Mouse (Mus musculus): ENCODE measurements around the gene Bach1.
"Not testable (repeated sequence)": the region's sequence is repeated elsewhere in the genome, so short reads cannot be mapped to it uniquely, and the experiment has no call there.

Gene Bach1

DNA sequence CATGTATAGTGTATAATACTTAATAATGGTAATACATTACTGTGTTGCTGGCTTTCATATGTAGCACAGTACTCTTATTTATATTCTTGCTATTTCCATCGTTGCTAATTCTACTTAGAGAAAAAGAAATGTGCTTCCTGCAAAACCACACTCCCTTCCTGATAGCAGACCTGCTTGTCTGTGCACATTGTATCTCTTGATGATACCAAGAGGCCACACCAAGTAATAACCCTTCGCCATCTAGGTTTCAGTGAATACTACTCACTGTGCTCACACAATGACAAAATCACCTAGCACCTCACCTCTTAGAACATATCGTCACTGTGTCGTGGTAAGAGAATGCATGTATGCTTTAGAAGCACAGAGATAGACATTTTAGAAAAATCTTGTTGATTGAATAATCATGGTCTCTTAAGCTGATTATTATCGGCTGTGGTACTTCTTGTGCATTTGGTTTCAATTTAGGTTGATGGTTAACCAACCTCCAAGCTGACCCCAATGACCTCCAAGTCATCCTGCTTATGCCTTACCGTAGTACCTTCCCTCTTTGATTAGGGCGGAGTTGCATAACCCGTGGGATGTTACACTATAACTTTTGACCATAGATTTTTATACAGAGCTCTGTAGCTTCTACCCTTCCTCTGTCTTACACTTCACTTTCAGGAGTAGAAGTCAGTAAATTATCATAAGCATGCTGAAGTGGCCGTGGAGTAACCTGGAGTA lies 17.7 kb upstream of the Bach1 start:
- DNase-seq (ENCODE audit: low read depth in 2 of 2, low spot score in 2 of 2), result no peak

GRCm38 (mm10) chr16:87681848-87682247 lies 16.9 kb upstream of the Bach1 start:
- no peak for DNase-seq (ENCODE audit: low read depth in 2 of 2, low spot score in 2 of 2)

- DNase-seq (ENCODE audit: low read depth in 2 of 2, low spot score in 2 of 2), result no peak
Measured at GRCm38 (mm10) chr16:87686458-87686857, 12.3 kb upstream of the Bach1 start.

DNA sequence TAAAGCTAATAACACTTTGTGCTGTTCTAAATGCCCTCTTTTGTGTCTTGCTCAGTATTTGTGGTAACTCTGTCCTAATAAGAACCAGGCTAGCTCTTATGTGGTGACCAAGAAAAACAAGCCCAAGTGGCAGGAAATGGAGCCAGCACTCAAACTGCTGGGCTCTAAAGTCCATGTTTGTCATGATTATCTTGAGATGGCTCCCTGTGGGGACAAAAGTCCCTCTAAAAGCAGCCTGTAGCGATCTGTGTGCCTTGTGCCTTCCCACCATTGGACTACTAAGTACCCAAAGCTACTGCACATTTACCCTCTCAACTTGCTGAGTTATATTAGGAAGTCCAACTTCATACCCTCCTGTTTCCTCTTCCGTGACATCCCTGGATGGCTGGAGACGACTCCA lies 11.4 kb upstream of the Bach1 start:
- DNase-seq (ENCODE audit: low read depth in 2 of 2, low spot score in 2 of 2), result no peak

DNA sequence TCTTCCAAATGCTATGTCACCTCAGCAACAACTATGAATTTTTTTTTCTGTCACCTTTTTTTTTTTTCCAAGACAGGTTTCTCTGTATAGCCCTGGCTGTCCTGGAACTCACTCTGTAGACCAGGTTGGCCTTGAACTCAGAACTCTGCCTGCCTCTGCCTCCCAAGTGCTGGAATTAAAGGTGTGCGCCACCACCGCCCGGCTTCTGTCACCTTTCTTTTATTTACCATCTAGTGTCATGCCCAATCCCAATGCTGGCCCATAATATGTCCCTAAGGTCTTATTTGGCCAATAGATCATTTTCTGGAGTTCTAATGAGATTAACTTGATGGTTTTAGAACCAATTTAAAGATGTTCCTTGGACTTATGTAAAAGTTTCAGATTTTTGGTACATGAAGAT lies 10.4 kb upstream of the Bach1 start:
- not testable (repeated sequence) for DNase-seq (ENCODE audit: low read depth in 2 of 2, low spot score in 2 of 2)

- not testable (repeated sequence) for DNase-seq (ENCODE audit: low read depth in 2 of 2, low spot score in 2 of 2)
Measured at GRCm38 (mm10) chr16:87688823-87689222, 9.9 kb upstream of the Bach1 start.

DNA sequence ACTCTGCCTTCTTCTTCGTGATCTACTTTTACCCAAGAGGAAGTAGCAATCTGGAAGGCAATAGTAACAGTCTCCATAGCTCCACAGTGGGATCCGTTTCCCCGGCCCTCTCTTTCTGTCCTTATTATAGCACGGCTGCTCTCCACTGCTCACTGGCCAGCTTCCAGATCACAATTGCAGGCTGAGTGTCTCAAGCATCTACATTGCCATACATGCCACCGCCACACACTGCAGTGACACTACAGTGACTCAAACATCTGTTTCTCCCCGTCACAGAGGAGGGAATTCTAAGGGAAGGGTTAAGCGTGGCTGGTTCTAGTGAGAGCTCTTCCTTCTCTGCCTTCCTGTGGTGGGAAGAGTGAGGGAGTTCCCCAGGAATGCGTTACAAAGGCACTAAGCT lies 9.5 kb upstream of the Bach1 start:
- DNase-seq (ENCODE audit: low read depth in 2 of 2, low spot score in 2 of 2), result no peak

DNA sequence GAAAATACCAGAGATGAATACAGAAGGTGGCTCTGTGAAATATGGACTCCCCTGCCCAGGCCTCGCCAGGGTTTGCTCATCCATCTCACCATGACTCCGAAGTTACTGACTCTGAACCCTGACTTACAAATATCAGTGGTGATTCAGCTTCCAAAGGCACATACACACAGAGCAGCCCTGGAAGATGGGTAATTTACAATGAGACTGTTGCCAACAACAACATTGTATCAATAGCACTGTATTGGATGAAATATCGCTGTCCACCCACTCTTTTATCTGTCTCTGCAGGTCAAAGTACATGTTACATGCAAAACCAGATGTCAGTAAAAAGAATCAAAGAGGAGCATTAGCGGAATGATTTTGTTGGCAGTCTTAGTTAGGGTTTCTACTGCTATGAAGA lies 8.2 kb upstream of the Bach1 start:
- DNase-seq (ENCODE audit: low read depth in 2 of 2, low spot score in 2 of 2), result no peak

DNA sequence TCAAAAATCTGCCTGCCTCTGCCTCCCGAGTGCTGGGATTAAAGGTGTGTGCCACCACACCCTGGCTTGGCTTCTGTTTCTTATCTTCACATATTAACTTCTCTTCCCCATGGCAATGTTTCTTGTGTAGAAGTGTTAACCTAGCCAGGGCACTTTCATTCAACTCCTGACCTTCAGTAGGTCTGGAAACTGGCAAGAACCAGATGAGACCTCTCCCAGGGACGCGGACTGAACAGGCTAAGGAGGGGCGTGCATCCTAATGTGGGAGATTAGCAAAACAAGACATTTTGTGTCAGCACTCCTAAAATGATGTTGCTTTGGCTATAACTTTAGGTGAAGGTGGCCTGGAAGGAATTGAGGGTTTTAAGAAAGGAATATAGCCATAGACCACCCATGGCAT lies 7.6 kb upstream of the Bach1 start:
- no peak for DNase-seq (ENCODE audit: low read depth in 2 of 2, low spot score in 2 of 2)

GRCm38 (mm10) chr16:87692591-87692990 lies 6.2 kb upstream of the Bach1 start:
- no peak for DNase-seq (ENCODE audit: low read depth in 2 of 2, low spot score in 2 of 2)

- no peak for DNase-seq (ENCODE audit: low read depth in 2 of 2, low spot score in 2 of 2)
Measured at GRCm38 (mm10) chr16:87697707-87698365, 909 bp upstream of the Bach1 start.

- peak; percentile 41 to 43 for DNase-seq (ENCODE audit: low read depth in 2 of 2, low spot score in 2 of 2)
Measured at GRCm38 (mm10) chr16:87699306-87699692, 554 bp downstream of the Bach1 start.

DNA sequence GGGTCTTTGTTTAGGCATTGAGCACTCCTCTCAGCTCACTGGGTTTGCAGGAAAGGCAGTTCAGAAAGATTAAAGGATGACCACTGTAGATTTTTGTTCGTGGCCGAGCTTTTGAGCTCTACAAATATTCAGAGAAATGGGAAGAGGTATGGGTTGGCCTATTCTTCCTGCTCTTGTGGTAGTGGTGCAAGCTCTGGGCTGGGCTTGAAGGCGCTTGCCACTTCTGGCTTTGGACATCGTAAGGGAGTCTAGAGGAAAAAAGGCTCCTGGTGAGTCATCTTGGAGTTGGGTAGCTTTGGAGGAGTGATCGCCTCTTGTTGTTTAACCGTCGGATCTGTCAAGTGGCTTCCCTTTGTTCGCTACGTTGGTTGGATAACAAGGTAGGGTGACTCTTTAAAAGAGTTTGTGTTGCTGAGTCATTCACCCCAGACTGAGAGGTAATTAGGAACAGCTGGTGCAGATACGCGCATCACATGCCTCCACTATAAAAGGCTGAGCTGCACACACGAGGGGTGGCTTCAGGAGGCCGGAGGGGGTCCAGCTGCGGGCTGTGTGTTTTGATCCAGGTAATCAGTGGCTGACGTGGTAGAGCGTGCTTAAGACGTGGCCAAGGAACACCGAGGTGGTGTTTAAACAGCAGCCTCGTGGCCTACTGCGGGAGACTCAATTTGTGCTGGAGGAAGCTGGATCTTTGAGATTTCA lies 1.1 kb downstream of the Bach1 start:
- peak; percentile 20 to 40 for DNase-seq (ENCODE audit: low read depth in 2 of 2, low spot score in 2 of 2)

- no peak for DNase-seq (ENCODE audit: low read depth in 2 of 2, low spot score in 2 of 2)
Measured at GRCm38 (mm10) chr16:87700395-87700765, 1.6 kb downstream of the Bach1 start.

GRCm38 (mm10) chr16:87701891-87702290 lies 3.1 kb downstream of the Bach1 start:
- DNase-seq (ENCODE audit: low read depth in 2 of 2, low spot score in 2 of 2), result no peak

DNA sequence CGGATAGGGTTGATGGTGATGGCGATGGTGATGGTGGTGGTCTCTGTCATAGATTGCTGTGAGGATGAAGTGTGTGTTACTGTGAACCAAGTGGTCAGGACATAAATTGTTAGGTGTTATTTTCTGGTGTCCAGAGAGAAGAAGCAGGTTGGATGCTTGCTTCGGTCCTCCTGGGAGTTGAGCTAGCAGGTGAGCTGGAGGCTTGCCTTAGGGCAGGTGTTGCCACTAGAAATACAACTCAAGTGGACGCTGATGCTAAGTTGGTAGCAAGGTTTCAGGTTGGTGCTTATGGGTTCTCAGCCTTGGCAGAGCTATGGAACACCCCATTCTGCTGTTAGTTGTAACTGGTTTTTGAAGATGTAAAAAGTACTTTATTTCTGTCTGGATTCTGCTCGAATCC lies 4.1 kb downstream of the Bach1 start:
- DNase-seq (ENCODE audit: low read depth in 2 of 2, low spot score in 2 of 2), result no peak

- no peak for DNase-seq (ENCODE audit: low read depth in 2 of 2, low spot score in 2 of 2)
Measured at GRCm38 (mm10) chr16:87704225-87704624, 5.5 kb downstream of the Bach1 start.

DNA sequence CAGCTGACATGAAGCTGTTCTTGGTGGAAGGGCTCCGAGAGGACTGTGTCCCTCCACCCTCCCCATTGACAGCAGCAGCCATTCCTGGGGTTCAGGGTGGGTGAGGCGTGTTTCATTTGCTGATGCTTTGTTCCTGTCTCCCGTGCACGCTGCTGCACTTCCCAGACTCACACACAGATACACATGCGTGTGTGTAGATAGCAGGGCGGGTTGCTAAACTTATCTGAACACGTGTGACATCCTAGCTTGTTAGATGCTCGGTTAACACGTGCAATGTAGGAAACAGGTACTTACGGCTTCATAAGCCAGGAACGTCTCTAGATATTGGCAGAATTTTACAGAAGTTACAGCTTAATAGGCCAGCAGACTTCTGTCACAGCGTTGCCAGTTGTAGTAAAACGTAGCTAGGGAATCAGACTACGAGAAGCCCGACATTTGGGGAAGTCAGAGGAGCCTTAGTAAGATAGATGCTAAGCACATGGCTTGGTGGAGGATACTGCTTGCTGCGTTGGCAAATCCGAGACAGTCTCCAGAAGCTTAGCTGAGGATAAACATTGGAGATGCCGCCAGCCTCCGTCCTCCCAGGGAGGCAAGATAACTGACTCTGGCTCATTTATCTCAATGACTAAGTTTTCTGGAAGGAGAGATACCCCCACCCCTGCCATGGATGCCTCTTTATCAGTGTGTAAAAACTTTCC lies 7.3 kb downstream of the Bach1 start:
- no peak for DNase-seq (ENCODE audit: low read depth in 2 of 2, low spot score in 2 of 2)

- DNase-seq (ENCODE audit: low read depth in 2 of 2, low spot score in 2 of 2), result no peak
Measured at GRCm38 (mm10) chr16:87707335-87707734, 8.6 kb downstream of the Bach1 start.

DNA sequence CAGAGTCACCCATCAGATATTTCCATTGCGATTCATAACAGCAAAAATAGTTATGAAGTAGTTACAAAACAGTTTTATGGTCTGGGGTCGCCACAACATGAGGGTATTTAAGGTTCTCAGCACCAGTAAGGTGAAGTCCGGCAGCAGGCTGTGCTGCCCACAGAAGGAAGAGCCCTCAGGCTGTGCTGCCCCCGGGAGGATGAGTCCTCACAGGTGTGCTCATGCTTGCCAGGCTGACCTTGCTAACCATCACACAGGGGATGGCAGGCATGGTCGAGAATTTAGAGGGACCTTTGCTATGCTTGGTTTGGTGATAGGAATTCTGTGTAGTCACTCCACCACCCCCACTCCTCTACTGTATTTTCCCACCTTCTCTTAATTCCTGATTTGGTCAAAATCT lies 9.8 kb downstream of the Bach1 start:
- DNase-seq (ENCODE audit: low read depth in 2 of 2, low spot score in 2 of 2), result no peak

DNA sequence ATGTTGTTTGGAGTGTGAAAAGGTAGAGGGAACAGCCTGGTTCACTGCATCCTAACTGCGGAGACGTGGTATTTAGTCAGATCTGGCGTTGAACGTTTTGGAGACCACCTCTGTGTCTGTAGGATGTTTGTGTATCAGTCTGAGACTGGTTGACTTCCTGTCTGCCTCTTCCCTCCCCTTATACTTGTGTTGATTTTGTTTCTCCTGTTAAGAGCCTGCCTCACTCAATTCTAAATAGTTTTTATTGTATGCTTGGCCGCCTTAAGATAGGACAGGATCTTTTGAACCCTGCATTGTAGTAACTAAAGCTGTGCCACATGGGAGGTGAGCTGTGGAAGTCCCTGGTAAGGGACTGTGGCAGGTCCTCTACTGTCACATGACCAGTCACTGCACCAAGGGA lies 10.4 kb downstream of the Bach1 start:
- DNase-seq (ENCODE audit: low read depth in 2 of 2, low spot score in 2 of 2), result no peak

GRCm38 (mm10) chr16:87709971-87710370 lies 11.2 kb downstream of the Bach1 start:
- no peak for DNase-seq (ENCODE audit: low read depth in 2 of 2, low spot score in 2 of 2)
